Mouse (Mus musculus): ENCODE results near the gene Col25a1. TPM values are rescaled to one million over a fixed set of nuclear protein-coding genes. Genes with fewer than 3 reads are reported as not detected.

Col25a1 gene
- total and polyA plus RNA-seq, 2 experiments from 2014 or later = 4.2 to 15.7 TPM

DNA sequence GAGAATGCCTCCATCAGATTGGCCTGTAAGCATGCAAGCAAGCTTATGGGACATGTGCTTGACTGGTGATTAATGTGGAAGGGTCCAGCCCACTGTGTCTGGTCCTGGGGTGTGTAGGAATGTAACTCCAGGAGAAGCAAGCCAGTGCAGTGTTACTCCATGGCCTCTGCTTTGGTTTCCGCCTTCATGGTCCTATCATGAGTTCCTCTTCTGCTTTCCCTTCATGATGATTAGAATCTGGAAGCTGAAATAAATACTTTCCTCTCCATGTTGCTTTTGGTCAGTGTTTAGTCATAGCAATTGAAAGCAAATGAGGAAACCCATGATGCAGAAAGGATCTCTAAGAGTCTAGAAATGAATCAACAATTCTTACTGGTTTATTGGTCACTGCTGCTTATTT lies 103.9 kb downstream of the Col25a1 start:
- no peaks in the 10 kb centered on the region for H3K4me1 ChIP-seq (ENCODE audit: insufficient read depth, low read length)
- no peak overlapping the region for H3K4me3 ChIP-seq (ENCODE audit: low read length)
- H3K27ac ChIP-seq = no peak overlapping the region
- ATAC-seq (no peak), DNase-seq (ENCODE audit: low spot score) (no peak)
- H3K27me3 ChIP-seq (ENCODE audit: insufficient read depth, low read length) = no peaks in the 10 kb centered on the region
- TF ChIP-seq CTCF (IDR thresholded peaks at IDR 0.05; ENCODE audit: low read depth) = no peak
- no peaks in the 10 kb centered on the region for H3K9me3 ChIP-seq (ENCODE audit: low read length)
- H3K36me3 ChIP-seq (ENCODE audit: insufficient read depth, low read length) = no peaks in the 10 kb centered on the region
- no peak overlapping the region for H3K9ac ChIP-seq (replicated peaks; ENCODE audit: low read length)
- no peak overlapping the region for H3K4me2 ChIP-seq (ENCODE audit: low read depth, low read length)
- WGBS = 98% methylated on average over 1 of the region's 1 CpGs

GRCm38 (mm10) chr3:130236129-130236528 lies 104.8 kb downstream of the Col25a1 start:
- DNase-seq (ENCODE audit: low spot score) = no peak
- Histone ChIP-seq H3K27me3 (ENCODE audit: insufficient read depth, low read length) (no peaks in the 10 kb centered on the region), H3K9ac (replicated peaks; ENCODE audit: low read length) (no peak overlapping the region), H3K4me1 (ENCODE audit: insufficient read depth, low read length) (no peaks in the 10 kb centered on the region), H3K36me3 (ENCODE audit: insufficient read depth, low read length) (no peaks in the 10 kb centered on the region), H3K4me2 (ENCODE audit: low read depth, low read length) (no peak overlapping the region), H3K27ac (no peak overlapping the region), H3K9me3 (ENCODE audit: low read length) (no peaks in the 10 kb centered on the region), H3K4me3 (ENCODE audit: low read length) (no peak overlapping the region)
- TF ChIP-seq CTCF (IDR thresholded peaks at IDR 0.05; ENCODE audit: low read depth) = no peak
- no peak for ATAC-seq
- WGBS = 89% methylated on average over 7 of the region's 7 CpGs

- H3K27me3 ChIP-seq (ENCODE audit: insufficient read depth, low read length) = no peaks in the 10 kb centered on the region
- H3K9me3 ChIP-seq (ENCODE audit: low read length) = no peaks in the 10 kb centered on the region
- H3K36me3 ChIP-seq (ENCODE audit: insufficient read depth, low read length) = no peaks in the 10 kb centered on the region
- no peak overlapping the region for H3K4me3 ChIP-seq (ENCODE audit: low read length)
- no peak overlapping the region for H3K9ac ChIP-seq (replicated peaks; ENCODE audit: low read length)
- H3K27ac ChIP-seq = no peak overlapping the region
- H3K4me2 ChIP-seq (ENCODE audit: low read depth, low read length) = no peak overlapping the region
- no peak for TF ChIP-seq CTCF (IDR thresholded peaks at IDR 0.05; ENCODE audit: low read depth)
- no peaks in the 10 kb centered on the region for H3K4me1 ChIP-seq (ENCODE audit: insufficient read depth, low read length)
- WGBS = 73% methylated on average over 1 of the region's 1 CpGs
- DNase-seq (ENCODE audit: low spot score) = no peak
- no peak for ATAC-seq
Observed at GRCm38 (mm10) chr3:130237852-130238251, 106.6 kb downstream of the Col25a1 start.

DNA sequence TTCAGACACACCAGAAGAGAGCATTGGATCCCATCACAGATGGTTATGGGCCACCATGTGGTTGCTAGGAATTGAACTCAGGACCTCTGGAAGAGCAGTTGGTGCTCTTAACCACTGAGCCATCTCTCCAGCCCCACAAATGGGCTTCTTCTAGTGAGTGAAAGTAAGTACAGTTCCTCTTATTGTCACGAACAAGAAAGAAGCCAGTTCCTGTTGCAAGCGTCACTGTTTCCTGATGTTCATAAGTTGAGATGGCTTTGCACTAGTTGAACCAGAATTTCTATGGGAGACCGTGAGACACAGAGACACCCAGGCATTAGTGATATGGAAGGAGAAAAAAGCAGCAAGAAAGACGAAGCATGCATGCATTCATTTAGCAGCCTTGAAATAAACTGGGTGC lies 110.6 kb downstream of the Col25a1 start:
- H3K27ac ChIP-seq = no peak overlapping the region
- no peak for TF ChIP-seq CTCF (IDR thresholded peaks at IDR 0.05; ENCODE audit: low read depth)
- no peaks in the 10 kb centered on the region for H3K27me3 ChIP-seq (ENCODE audit: insufficient read depth, low read length)
- no peak overlapping the region for H3K4me2 ChIP-seq (ENCODE audit: low read depth, low read length)
- ATAC-seq = no peak
- WGBS = 87% methylated on average over 4 of the region's 4 CpGs
- no peaks in the 10 kb centered on the region for H3K9me3 ChIP-seq (ENCODE audit: low read length)
- no peaks in the 10 kb centered on the region for H3K4me1 ChIP-seq (ENCODE audit: insufficient read depth, low read length)
- H3K9ac ChIP-seq (replicated peaks; ENCODE audit: low read length) = no peak overlapping the region
- H3K4me3 ChIP-seq (ENCODE audit: low read length) = no peak overlapping the region
- no peak for DNase-seq (ENCODE audit: low spot score)
- H3K36me3 ChIP-seq (ENCODE audit: insufficient read depth, low read length) = no peaks in the 10 kb centered on the region

DNA sequence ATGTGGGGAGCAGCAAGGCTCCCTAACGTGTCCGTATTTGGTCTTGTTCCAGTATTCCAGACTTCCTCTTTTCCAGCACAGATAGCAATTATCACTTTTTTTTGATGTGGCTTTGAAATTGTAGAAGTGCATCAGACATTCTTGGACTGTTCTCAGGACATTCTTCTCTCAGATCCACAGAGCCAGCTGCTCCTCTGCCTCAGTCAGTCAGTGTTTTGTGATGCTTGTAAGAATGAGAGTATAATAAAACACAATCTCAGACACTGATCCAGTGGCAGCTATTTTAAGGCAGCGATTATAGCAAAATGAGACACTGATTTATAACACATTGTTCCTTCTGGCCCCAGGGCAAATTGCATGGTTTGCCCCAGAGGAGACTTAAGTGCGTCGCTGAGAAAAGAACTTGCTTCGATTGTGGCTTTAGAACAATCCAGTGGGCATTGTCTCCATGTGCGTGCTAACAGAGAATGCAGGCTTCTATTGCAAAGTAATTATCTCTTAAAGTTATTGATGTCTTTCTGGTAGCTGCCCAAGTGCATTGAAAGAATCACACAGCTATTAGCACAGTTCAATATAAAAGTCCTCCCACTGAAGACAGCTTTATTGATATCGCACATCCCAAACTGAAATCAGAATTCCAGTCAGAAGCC lies 111.5 kb downstream of the Col25a1 start:
- no peaks in the 10 kb centered on the region for H3K27me3 ChIP-seq (ENCODE audit: insufficient read depth, low read length)
- H3K4me3 ChIP-seq (ENCODE audit: low read length) = no peak overlapping the region
- no peaks in the 10 kb centered on the region for H3K36me3 ChIP-seq (ENCODE audit: insufficient read depth, low read length)
- H3K4me1 ChIP-seq (ENCODE audit: insufficient read depth, low read length) = no peaks in the 10 kb centered on the region
- no peak overlapping the region for H3K27ac ChIP-seq
- H3K9me3 ChIP-seq (ENCODE audit: low read length) = no peaks in the 10 kb centered on the region
- 50% methylated on average over 8 of the region's 8 CpGs for WGBS
- peak; percentile 25 for DNase-seq (ENCODE audit: low spot score)
- no peak for ATAC-seq
- TF ChIP-seq CTCF (IDR thresholded peaks at IDR 0.05; ENCODE audit: low read depth) = no peak
- H3K9ac ChIP-seq (replicated peaks; ENCODE audit: low read length) = no peak overlapping the region
- H3K4me2 ChIP-seq (ENCODE audit: low read depth, low read length) = no peak overlapping the region

- Histone ChIP-seq H3K27ac (no peak overlapping the region), H3K9me3 (ENCODE audit: low read length) (no peaks in the 10 kb centered on the region), H3K9ac (replicated peaks; ENCODE audit: low read length) (no peak overlapping the region), H3K4me2 (ENCODE audit: low read depth, low read length) (no peak overlapping the region), H3K27me3 (ENCODE audit: insufficient read depth, low read length) (no peaks in the 10 kb centered on the region), H3K4me3 (ENCODE audit: low read length) (no peak overlapping the region), H3K4me1 (ENCODE audit: insufficient read depth, low read length) (no peaks in the 10 kb centered on the region), H3K36me3 (ENCODE audit: insufficient read depth, low read length) (no peaks in the 10 kb centered on the region)
- WGBS = 85% methylated on average over 7 of the region's 7 CpGs
- no peak for TF ChIP-seq CTCF (IDR thresholded peaks at IDR 0.05; ENCODE audit: low read depth)
- DNase-seq (ENCODE audit: low spot score) = no peak
- ATAC-seq = no peak
Observed at GRCm38 (mm10) chr3:130252355-130252754, 121.1 kb downstream of the Col25a1 start.

- TF ChIP-seq CTCF (IDR thresholded peaks at IDR 0.05; ENCODE audit: low read depth) = no peak
- H3K27me3 ChIP-seq (ENCODE audit: insufficient read depth, low read length) = no peaks in the 10 kb centered on the region
- no peak for ATAC-seq
- no peaks in the 10 kb centered on the region for H3K9me3 ChIP-seq (ENCODE audit: low read length)
- H3K27ac ChIP-seq = no peak overlapping the region
- 96% methylated on average over 3 of the region's 3 CpGs for WGBS
- H3K9ac ChIP-seq (replicated peaks; ENCODE audit: low read length) = no peak overlapping the region
- H3K4me3 ChIP-seq (ENCODE audit: low read length) = no peak overlapping the region
- no peak for DNase-seq (ENCODE audit: low spot score)
- no peaks in the 10 kb centered on the region for H3K4me1 ChIP-seq (ENCODE audit: insufficient read depth, low read length)
- no peaks in the 10 kb centered on the region for H3K36me3 ChIP-seq (ENCODE audit: insufficient read depth, low read length)
- H3K4me2 ChIP-seq (ENCODE audit: low read depth, low read length) = no peak overlapping the region
Observed at GRCm38 (mm10) chr3:130256059-130256458, 124.8 kb downstream of the Col25a1 start.
